Mouse (Mus musculus): ENCODE results near the gene Trim21.

GRCm38 (mm10) chr7:102517051-102517335 is 48.3 kb downstream of the Trim21 start:
- TF ChIP-seq GATA1 (IDR thresholded peaks at IDR 0.05; ENCODE audit: borderline replicate concordance, low read length) (no peak), CTCF (IDR thresholded peaks at IDR 0.05; ENCODE audit: low read depth, low read length) (no peak), GATA2 (IDR thresholded peaks at IDR 0.05; ENCODE audit: borderline replicate concordance, low read depth, low read length) (no peak), TAL1 (conservative IDR thresholded peaks at IDR 0.05; ENCODE audit: low read depth, low read length) (no peak)
